Mouse (Mus musculus) right cerebral cortex, adult 2 months (tissue): ENCODE measurements around the gene Gm17334.
"Not testable (repeated sequence)": the region's sequence is repeated elsewhere in the genome, so short reads cannot be mapped to it uniquely, and the experiment has no call there.

Experiments
- DNase-seq, 2 experiments: peaks; one replicate each; pipeline ENCODE4 v3.0.0; 2021 to 2022; ENCODE audit warnings: low spot score in 2 of 2

Gene Gm17334

DNA sequence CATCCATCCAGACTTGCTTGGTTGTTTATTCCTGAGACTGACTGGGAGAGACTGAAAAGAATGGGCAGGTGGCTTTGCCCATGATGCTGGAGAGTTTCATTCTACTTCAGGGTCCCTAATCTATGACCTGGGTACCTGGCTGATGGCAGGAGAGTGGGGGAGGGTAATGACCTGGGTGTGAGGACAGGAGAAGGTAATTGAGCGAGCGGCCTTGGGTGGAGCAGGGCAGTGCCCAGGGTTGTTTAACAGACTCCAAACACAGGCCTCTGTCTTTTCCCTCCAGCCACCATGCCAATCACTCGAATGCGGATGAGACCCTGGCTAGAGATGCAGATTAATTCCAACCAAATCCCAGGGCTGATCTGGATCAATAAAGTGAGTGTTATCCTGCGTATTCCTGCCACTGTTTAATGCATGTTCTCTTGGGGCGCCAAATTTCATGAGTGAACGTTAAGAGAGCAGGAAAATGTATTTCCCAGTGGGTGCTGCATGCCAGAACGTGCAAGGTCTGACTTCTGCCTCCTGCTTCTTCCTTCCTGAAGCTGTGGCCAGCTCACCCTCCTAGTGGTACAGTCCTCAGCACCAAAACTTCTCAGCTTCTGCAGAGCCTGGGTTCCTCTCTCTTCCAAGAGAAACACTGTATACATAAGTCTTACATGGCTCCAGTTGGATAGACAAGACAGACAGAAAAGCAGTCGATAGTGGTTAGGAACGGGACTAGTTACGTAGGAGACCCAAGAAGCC, 1.8 kb downstream of the Gm17334 start:
- no peak for DNase-seq

DNA sequence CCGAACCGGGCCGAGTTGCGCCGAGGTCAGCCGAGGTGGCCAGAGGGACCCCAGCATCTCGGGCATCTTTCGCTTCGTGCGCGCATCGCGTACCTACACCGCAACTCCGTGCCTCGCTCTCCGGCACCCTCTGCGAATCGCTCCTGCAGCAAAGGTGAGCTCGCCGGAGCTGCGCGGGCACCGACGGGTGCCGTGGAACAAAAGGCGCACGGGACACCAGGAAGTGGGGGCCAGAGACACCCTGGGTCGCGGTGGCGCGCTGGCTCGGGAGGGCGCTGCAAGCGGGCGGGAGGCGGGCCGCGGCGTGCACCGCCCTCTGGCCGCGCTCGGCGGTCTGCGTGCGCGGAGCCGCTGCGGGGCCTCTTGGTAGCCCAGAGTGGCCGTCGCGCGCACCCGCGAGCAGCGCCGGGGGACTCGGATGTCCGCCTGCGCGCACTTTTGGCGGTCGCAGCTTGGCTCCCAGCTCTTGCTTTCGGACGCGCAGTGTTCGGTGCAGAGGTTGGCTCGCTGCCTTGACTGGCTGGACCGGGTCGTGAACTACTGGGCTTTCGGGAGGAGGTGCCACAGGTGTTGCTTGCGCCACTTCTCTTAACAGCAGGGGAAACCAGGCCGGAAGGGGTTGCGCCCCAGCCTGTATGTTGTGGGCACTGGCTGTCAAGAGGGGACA, 2.7 kb downstream of the Gm17334 start:
- peak; percentile 49 to 60 for DNase-seq

DNA sequence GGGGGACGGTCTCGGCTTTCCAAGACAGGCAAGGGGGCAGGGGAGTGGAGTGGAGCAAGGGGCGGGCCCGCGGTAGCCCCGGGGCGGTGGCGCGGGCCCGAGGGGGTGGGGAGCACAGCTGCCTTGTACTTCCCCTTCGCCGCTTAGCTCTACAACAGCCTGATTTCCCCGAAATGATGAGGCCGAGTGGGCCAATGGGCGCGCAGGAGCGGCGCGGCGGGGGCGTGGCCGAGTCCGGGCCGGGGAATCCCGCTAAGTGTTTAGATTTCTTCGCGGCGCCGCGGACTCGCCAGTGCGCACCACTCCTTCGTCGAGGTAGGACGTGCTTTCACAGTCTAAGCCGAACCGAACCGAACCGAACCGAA, 3.2 kb downstream of the Gm17334 start, which contains the start of gene Irf1:
TSS of gene Irf1 (plus strand) at position 255 of the 365 bp plus-strand sequence.
- peak; percentile 83 to 84 for DNase-seq

DNA sequence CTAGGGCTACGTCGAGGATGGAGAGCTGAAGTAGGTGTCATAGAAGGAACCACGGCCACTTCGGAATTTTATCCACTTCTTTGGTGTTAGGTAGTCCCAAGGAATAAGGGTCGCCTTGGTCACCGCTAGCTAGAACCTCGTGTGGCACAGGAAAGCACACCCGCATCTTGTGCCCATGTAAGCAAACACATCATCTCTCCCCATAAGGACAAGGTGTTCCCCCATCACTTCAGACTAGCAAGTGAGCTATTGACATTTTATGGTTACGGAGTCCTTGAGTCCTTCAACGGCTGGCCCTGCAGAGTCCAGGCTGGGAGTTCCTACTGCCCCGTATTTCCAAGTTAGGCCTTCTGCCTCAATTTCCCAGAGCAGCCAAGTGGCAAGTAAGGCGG, 3.8 kb downstream of the Gm17334 start:
- no peak for DNase-seq

DNA sequence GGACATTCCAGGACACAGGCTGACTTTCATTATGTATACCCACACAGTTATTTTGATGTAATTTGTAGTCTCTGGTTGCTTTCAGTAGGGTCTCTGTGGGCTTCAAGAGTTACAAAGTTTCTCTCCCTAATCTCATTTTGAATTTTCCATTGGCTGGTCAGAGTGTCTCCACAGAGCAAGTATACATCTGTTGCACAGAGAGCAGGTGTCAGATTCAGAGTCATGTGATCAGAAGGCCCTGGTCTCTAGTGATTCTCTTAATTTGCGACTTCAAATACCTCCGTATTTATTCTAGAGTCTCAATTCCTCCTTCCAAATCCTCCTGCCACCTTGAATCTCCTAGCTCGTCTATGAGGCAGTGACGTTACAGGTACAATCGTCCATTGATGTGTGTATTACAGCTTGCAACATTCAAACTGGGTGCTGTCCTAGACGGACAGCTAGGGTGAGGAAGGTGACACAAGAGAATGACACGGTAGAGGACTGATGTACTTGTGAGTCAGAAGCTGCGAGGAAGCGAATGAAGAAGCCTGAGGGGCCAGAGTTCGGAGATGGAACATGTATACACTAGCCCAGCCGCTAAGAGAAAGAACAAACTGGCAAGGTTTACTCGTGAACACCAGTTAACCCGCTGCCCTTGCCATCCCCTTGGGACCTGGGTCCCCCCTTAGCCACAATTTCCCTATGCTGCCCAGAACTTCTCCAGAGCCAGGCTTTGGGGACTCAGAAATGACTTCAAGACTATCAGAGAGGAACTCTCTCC, 4.4 kb downstream of the Gm17334 start:
- DNase-seq: no peak

DNA sequence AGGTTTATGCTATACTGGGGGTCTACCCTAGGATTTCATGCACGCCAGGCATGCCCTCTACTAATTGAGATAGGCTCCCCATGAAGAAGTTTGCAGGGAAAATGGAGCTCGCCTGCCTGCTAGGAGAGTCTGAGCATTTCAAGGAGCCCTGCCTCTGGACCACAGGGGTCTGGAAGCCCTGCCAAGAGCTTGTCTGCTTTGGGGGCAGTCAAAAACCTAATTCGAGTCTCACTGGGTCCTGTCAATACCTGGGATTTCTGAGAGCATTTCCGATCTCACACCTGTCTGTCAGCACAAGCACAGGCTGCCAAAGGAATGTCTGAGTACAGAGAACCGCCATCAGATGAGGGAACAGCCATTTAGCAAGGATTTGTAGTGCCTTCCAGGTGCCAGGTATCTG, 8.4 kb downstream of the Gm17334 start:
- DNase-seq: no peak

DNA sequence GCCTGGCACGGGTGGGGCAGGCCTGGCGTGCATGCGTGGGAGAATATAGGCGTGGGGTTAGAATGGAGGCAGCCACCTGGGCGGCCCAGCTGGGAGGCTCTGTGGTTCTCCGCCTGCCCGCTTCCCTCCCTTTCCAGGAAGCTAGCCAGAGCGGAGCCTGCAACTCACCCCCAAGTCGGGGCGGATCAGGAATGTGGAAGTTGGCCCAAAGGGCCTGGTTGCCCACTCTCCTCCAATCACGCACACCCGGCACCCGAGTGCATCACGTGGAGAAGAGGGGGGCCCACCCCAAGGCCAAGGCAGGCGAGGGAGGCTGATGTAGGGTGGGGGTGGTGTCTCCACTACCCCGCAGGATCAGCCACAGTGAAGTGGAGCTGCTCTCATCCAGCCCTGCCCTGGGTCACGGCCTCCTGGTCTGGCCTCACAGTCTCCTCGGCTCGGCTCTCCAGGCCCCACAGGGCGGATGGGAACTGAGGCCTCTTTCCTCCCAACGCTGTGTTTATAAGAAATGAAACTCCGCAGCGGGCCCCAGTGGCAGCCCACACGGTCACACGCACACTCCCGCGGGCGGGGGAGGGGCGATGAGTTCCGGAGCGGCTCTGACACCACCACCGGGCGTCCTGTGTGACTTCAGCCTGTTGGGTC, 9.4 kb downstream of the Gm17334 start:
- peak; percentile 74 to 80 for DNase-seq

DNA sequence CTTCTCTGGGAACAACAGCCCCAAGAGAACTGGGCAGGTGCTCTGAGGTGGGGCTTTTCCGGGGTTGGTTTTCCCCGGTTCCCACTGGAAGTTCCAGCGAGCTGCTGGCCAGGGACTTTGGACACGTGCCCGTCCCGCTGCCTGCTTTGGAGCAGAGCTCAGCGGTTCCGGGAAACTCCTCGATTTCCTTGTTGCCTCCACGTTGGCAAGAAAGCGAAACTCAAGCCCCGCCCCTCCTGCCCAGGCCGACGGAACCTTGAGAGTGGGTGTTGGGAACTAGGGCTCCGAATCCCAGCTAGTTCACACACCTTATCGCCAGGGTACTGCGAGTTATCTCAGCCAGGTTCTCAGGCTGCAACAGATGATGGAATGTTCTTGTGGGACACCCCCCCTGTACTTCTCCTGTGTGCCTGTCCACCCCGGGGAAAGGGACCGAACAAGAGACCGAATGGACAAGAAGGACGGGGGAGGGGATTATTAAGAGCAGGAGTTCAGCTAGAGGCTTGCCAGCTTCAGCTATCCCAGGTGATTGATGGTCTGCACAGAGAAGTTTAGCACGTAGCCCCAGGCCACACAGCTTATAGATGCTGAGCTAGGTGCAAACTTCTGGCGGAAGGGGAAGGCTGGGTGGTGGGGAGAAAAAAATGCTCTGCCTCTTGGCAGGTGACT, 10.0 kb downstream of the Gm17334 start:
- peak in 1 of 2 experiments; percentile 26 for DNase-seq

DNA sequence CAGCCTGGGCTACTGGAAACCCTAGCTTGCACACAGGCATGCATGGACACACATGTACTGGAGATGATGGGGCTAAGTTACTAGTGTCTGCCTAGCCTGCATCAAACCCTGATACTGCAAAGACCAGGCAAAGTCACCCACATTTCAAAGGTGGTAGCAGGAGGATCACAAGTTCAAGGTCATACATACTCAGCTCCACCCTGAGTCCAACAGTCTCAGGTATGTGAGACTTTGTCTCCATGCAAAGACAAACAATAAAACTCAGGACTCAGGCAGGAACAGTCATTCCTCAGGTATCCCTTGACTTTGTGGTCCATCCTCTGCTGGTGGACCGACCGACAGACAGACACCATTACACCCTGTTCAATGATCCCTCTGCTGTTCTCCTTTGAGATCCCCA, 10.6 kb downstream of the Gm17334 start:
- DNase-seq: no peak

DNA sequence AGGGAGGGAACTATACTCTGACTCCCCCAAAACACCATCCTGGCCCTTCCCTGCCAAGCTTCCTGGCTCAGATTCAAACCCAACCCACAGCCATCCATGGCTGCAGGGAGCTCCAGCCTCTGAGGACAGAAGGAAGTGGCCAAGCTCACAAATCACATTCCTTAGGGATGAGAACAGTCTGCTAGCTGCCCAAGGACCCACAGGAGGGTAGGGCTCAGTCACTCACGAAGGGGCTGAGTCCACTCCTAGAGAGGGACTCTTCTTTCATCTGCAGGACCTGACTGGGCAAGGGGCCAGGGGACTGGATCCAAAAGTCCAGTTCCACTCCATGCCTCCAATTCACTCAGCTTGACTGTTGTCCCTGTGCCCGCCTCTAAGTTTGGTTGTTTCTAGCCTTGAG, 11.2 kb downstream of the Gm17334 start:
- no peak for DNase-seq

DNA sequence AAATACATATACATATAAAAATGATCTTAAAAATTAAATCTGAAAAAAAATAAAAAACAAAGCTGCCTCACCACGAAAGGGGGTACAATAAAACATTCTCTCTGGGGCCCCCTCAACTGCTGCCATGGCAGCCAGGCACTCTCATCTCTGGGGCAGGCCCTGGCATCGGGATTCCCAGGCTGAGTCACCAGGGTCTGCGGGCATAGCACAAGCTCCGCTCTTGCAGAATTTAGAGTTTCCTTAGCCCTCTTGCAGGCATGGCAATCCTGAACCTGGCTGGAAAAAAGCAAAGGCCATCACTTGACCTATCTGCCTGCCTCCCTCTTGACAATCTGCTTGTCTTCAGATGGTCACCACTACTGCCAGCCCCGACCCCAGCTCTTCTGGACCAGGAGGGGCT, 11.7 kb downstream of the Gm17334 start:
- DNase-seq: no peak

DNA sequence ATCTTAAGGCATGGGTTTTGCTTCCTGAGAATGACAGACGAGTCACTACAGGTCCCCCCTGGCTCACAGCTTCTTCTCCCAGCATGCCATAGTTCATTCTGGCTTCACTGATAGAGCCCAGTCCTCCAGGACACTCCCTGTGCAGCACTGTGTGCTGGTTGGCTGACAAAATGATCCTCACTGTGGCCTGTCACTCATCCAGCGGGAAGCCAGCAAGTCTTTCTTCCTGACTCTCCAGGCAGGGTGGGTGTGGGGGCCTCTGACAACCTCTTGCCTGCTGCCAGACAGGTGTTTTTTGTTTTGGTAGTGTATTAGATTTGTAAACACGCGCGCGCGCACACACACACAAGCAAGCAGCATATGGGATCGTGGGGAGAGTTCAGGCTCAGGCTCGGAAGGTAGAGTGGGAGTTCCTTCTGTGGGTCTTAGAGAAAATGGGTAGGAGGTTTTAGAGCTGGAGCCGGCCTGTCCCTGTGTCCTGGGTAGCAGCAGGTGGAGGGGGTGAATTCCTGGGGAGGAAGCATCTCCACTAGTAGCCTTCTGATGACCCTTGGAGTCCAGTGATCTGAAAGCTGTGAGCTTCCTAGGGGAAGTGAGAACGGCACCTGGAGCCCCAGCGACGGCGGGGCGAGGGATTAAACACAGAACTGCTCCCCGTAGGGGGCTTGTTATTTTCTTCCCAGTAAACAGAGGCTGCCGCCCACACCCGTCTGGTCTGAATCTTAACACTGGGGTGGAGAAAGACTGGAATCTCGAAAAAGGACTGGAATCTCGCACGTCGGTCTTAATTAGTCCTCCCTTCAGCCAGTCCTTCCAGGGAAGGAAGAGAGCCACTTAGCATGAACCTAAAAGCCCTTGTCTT, 13.2 kb downstream of the Gm17334 start:
- no peak for DNase-seq

DNA sequence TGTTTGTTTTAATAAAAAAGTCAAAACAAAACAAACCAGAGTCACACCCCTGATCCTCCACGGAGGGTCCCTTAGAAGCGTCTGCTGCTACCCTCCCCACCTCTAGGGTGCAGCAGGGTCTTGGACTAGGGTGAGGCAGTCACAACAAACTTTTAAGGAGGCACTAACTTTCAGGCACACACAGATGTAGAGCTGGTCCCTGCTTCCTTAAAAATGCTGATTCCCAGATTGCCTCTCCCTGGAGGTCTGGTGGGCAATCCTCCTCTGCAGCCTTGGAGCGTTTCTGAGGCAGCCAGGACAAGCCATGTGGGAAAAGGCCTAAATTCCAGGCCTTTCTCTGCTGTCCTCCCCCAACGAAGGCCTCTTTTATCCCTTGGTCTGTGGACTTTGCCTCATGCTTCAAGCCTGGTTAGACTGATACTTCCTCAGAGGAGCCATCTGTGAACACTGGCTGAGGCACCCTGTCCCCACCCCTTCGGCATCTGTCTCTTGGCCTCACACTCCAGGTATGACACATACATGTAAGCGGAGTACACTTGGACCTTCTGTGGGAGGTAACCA, 14.1 kb downstream of the Gm17334 start:
- no peak for DNase-seq

DNA sequence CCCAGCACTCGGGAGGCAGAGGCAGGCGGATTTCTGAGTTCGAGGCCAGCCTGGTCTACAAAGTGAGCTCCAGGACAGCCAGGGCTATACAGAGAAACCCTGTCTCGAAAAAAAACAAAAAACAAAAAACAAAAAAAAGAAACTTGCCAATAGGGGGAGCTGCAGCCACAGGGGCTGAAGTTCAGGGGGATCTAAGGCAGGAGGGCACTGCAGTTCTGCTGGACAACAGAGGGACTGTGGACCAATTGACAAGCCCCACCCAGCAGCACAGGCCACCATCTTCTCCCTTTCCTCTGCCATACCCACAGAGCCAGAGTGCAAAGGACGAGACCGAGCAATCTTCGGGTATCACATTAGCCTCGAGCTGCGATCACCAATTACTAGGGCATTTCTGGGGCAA, 15.0 kb downstream of the Gm17334 start:
- not testable (repeated sequence) for DNase-seq

DNA sequence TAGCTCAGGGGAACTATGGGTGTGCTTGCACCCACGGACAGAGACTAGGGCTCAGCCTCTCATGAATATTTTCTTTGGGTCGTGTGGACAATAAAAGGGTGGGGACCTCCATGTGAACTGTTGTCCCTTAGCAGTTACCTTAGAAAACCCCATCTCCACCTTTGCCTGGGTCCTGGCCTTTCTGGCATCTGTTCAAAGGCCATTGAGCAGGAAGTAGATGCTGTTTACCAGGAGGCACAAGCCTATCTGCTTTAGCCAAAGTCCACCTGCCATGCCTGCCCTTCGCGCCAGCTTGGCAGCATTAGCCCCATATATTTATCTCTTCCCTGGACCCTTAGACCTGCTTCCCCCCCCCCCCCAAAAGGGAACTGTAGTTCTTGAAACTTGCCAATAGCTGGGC, 15.4 kb downstream of the Gm17334 start:
- DNase-seq: no peak

DNA sequence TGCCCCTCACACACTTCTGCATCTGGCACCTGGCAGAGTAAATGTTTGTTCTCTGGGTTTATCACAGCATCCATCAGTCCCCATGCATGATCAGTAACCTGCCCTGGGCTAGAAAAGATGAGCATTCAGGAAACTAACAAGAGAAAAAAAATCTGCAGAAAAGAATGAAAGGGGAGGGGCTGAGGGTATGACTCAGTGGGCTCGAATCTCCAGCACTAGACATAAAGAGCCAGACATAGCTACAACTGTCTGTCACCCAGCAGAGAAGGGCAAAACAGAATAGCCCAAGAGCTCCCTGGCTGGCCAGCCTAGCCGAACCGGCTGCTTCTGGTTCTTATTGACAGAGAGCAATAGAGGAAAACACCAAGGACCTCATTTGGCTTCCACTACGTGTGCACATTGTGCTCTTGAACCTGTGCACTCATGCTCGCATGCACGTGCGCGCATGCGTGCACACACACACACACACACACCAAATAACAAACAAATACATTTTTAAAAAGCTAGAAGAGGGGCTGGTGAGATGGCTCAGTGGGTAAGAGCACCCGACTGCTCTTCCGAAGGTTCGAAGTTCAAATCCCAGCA, 17.9 kb downstream of the Gm17334 start:
- DNase-seq: no peak

DNA sequence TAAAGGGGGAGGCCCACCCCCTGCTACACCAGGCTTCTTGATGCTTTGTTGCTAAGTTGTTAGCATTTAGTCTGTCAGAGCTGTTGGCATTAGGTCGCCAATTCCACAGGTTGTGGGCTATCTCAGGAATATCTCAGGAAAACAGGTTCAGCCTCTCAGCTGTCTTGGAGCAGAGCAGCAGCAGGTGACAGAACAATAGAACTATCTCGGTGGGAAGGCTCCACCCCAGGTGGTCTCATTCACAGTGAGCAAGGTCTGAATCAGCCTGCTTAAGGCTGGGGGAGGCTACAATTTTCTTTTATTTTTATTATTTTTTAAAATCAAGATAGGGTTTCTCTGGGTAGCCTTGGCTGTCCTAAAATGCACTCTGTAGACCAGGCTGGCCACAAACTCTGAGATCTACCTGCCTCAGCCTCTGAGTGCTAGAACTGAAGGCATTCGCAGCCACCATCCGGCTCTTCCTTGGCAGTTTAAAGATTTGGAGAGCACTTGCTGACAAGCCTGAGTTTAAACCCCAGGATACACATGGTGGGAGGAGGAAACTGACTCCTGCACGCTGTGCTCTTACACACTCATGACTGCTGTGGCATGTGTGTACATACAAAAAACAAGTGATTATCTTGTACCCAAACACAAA, 23.2 kb downstream of the Gm17334 start:
- DNase-seq: no peak

DNA sequence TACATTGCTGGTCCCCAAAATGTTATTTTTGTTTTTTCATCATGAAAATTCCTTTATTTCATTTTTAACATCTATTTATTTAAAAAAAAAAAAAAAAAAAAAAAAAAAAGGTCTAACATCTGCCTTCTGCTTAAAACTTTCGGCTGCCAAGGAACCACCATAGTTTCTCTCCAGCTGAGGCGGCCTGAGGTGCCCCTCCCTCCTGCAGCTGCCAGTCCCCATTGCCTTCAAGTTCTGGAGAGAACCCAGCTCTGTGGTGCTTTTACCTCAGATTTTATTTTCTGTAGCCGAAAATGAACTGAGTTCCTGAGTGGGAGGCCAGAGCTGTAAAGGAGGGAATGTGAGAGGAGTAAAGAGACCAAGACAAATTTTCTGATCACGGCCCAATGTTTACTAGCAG, 23.7 kb downstream of the Gm17334 start:
- DNase-seq: no peak

DNA sequence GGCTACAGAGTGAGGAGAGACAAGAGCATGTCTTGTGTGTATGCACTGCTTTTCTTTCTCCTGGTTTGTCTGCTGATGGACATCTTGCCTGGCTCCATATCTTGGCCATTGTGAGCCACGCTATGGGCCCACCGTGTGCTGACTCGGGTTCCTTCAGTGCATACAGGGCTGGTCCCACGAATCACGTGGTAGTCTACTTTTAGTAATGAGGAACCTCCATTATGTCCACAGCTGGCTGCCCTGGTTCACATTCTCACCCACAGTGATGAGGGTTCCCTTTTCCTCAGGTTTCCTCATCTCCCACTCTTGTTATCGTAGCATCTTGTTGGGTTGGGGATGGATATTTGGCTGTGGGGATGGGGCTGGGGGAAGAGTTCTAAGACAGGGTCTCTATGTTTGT, 24.4 kb downstream of the Gm17334 start:
- DNase-seq: no peak

DNA sequence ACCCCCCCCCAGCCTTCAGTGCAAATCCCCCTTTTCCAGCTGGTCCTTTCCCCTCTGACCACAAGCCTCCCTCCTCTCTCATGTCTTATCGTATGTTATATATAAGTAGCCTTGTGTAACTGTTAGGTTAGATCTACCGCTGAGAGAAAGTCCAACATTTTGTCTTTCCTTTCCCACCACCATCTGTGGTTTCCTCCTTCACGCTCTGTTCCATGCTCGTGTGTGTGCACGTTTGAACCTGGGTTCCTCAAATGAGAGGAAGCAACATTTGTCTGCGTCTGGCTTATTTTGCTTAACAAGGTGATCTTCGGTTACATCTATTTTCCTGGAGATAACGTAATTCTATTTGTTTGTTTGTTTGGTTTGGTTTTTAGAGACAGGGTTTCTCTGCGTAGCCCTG, 25.0 kb downstream of the Gm17334 start:
- DNase-seq: no peak
